Mouse (Mus musculus): Measurements from ENCODE around the gene Plekhf1. TPM values are rescaled to one million over a fixed set of nuclear protein-coding genes. Genes with fewer than 3 reads are reported as not detected.

Gene Plekhf1
- total and polyA plus RNA-seq, 2 experiments from 2014 or later = 0.54 to 0.86 TPM

DNA sequence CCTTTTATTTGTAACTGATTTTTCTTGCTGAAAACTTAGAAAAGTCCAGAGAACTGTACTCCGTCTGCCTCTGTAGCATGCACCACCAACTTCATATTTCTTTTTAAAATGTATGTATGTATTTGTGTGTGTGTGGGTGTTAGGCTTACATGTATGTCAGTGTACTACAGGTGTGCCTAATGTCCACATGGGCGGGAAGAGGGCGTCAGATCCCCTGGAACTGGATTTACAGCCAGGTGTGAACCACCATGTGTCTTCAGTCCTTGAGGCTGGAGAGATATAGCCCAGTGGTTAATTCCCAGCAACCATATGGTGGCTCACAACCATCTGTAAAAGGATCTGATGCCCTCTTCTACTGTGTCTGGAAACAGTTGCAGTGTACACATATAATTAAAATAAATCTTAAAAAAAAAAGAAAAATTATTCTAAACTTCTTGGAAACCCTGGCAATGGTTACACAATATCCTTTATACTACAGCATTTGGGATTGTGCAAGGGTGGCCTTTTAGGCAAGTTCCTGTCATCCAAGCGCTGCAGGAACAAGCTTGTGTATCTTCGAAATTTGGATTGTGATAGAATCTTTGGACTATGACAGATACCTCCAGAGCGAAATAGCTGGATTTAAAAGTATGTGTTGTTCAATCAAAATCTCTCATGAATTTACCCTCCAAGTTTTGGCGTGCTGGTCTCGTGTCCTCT is 27.8 kb downstream of the Plekhf1 start:
- Histone ChIP-seq H3K36me3 (ENCODE audit: insufficient read depth) (0 out of 2 replicates have a peak, but pooled peaks cover 3% of the 10 kb centered on the region), H3K27ac (ENCODE audit: low read depth, low read length) (peak overlapping the region; percentile 78), H3K4me3 (ENCODE audit: low read depth, low read length) (peak overlapping the region; percentile 37), H3K4me1 (ENCODE audit: insufficient read depth) (peaks cover 3% of the 10 kb centered on the region; the same call in 1 of the 2 replicates), H3K9ac (peak overlapping the region; percentile 55), H3K9me3 (ENCODE audit: low read length) (no peaks in the 10 kb centered on the region), H3K27me3 (ENCODE audit: insufficient read depth, low read length) (no peaks in the 10 kb centered on the region), H3K4me2 (ENCODE audit: low read depth) (peak overlapping the region; percentile 63)
- DNase-seq (no peak), ATAC-seq (peak; percentile 1; the same call in 1 of the 2 replicates)
- no peak for TF ChIP-seq CTCF (IDR thresholded peaks at IDR 0.05; ENCODE audit: low read depth)
- WGBS = 66% methylated on average over 8 of the region's 8 CpGs

DNA sequence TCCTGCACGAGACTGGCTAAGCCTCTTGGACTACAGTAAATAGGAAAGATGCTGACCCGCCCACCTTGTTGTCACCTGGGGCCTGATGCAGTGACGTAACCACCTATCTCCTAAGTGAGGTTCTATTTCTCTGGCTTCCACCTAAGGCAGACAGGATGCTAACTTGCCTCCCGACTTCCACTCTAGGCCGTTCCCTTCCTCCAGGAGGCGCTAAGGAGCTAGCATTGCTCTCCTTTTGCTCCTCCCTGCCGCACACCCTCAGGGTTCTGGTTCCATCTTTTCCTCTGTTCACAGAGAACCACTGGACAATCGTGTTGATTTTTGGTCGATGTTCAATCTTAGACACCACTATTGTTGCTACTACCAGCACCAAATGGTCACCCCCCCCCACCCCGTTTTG is 36.2 kb downstream of the Plekhf1 start:
- Histone ChIP-seq H3K9ac (no peak overlapping the region), H3K4me2 (ENCODE audit: low read depth) (no peak overlapping the region), H3K27ac (ENCODE audit: low read depth, low read length) (no peak overlapping the region), H3K9me3 (ENCODE audit: low read length) (no peaks in the 10 kb centered on the region), H3K4me3 (ENCODE audit: low read depth, low read length) (no peak overlapping the region), H3K27me3 (ENCODE audit: insufficient read depth, low read length) (no peaks in the 10 kb centered on the region), H3K36me3 (ENCODE audit: insufficient read depth) (no peaks in the 10 kb centered on the region), H3K4me1 (ENCODE audit: insufficient read depth) (no peaks in the 10 kb centered on the region)
- DNase-seq (no peak), ATAC-seq (0 out of 2 replicates have a peak, but pooled peaks have one; percentile 18)
- peak; percentile 38; the same call in 1 of the 2 replicates for TF ChIP-seq CTCF (IDR thresholded peaks at IDR 0.05; ENCODE audit: low read depth)
- 47% methylated on average over 10 of the region's 10 CpGs for WGBS

DNA sequence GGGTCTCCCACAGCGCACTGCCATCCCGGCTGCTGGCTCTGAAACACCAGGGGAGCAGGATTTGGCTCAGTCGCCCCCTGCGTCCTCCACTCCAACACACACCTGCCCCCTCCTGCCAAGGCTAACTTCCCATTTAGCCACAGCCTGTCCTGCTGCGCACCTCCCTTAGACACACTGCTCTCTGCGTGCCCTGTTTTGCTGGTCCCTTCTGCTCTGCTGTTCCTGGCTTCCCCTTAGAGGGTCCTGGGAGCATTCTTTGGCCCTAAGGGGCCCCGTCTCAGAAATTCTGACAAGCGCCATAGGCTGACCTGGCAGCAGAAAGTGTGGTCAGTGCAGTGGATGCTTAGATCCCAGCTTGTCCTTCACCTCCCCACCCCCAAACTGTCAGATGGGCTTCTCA is 36.7 kb downstream of the Plekhf1 start:
- H3K4me3 ChIP-seq (ENCODE audit: low read depth, low read length) = no peak overlapping the region
- H3K4me2 ChIP-seq (ENCODE audit: low read depth) = no peak overlapping the region
- TF ChIP-seq CTCF (IDR thresholded peaks at IDR 0.05; ENCODE audit: low read depth) = no peak
- DNase-seq (no peak), ATAC-seq (no peak)
- no peaks in the 10 kb centered on the region for H3K4me1 ChIP-seq (ENCODE audit: insufficient read depth)
- no peaks in the 10 kb centered on the region for H3K27me3 ChIP-seq (ENCODE audit: insufficient read depth, low read length)
- no peaks in the 10 kb centered on the region for H3K36me3 ChIP-seq (ENCODE audit: insufficient read depth)
- no peak overlapping the region for H3K9ac ChIP-seq
- no peaks in the 10 kb centered on the region for H3K9me3 ChIP-seq (ENCODE audit: low read length)
- 69% methylated on average over 8 of the region's 8 CpGs for WGBS
- no peak overlapping the region for H3K27ac ChIP-seq (ENCODE audit: low read depth, low read length)

DNA sequence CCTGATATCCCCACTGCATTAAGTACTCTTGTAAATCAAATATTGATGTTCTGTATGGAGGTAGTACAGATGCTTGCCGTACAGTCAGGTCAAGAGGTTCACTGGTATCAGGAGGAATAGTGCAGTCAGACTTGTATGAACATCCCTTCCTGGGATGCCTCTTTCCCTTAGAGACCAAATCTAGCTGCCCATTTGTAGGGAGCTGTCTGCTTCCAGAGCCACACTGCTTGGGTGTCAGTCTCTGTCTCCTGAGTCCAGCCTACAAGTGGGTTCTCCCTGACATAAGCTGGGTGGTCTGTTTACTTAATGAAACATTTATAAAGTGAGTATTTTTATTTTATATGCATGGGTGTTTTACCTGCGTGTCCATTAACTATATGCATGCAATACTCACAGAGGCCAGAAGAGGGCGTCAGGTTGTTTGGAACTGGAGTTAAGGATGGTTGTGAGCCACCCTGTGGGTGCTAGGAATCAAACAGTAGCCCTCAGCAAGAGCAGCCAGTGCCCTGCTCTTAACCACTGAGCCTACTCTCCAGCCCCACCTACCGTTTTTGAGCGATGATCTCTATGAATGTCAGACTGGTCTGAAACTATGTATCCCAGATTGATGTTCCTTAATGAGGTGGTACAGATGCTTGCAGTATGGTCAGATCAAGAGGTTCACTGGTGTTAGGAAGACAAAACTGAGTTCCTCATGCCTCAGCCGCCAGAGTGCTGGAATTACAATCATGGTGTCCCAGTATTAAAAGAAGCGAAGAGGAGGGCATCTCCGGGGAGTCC is 37.6 kb downstream of the Plekhf1 start:
- ATAC-seq = no peak
- Histone ChIP-seq H3K4me1 (ENCODE audit: insufficient read depth) (no peaks in the 10 kb centered on the region), H3K27me3 (ENCODE audit: insufficient read depth, low read length) (no peaks in the 10 kb centered on the region), H3K4me2 (ENCODE audit: low read depth) (no peak overlapping the region), H3K4me3 (ENCODE audit: low read depth, low read length) (no peak overlapping the region), H3K9ac (no peak overlapping the region), H3K27ac (ENCODE audit: low read depth, low read length) (no peak overlapping the region), H3K9me3 (ENCODE audit: low read length) (no peaks in the 10 kb centered on the region), H3K36me3 (ENCODE audit: insufficient read depth) (no peaks in the 10 kb centered on the region)
- peak; percentile 37 for TF ChIP-seq CTCF (IDR thresholded peaks at IDR 0.05; ENCODE audit: low read depth)
- WGBS = 92% methylated on average over 8 of the region's 8 CpGs
- no peak for DNase-seq

DNA sequence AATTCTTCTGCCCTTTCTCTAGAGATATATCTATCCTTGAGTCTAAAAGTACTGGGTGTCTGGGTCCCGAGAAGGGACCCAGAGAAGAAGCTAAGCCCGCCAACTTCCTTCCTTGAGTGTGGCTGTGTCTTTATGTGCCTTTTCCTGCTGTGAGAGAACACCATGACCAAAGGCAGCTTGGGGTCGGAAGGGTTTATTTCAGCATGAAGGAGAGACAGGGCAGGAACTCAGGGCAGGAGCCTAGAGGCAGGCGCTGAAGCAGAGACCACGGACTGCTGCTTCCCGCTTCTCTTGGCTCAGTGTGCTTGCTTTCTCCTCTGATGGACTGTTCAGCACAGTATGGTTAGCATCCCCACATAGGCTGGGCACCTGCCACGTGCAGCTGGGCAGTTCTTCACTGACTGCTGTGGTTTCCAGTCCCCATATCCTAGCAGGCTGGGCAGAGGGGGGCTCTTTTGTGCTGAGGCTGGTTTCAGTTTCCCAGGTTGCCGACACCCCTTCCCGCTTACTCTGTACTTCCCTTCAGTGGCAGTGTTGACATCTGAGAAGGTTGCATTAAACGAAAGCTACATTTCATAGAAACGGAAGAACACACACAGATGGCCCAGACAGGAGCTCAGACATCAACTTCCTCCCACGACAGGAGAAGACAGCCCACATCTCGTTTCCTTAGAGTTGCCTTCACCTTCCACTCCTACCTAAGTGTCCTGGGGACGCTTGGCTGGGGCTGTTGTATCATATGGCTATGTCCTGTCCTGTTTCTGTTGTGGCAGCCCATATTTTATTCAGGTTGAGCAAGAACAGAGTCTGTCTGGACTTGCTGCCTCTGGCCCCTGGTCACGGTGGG is 38.5 kb downstream of the Plekhf1 start:
- 83% methylated on average over 15 of the region's 15 CpGs for WGBS
- H3K36me3 ChIP-seq (ENCODE audit: insufficient read depth) = no peaks in the 10 kb centered on the region
- no peak overlapping the region for H3K27ac ChIP-seq (ENCODE audit: low read depth, low read length)
- no peak overlapping the region for H3K4me2 ChIP-seq (ENCODE audit: low read depth)
- no peak for ATAC-seq
- TF ChIP-seq CTCF (IDR thresholded peaks at IDR 0.05; ENCODE audit: low read depth) = no peak
- no peak overlapping the region for H3K9ac ChIP-seq
- 0 out of 2 replicates have a peak, but pooled peaks cover 1% of the 10 kb centered on the region for H3K4me1 ChIP-seq (ENCODE audit: insufficient read depth)
- no peaks in the 10 kb centered on the region for H3K27me3 ChIP-seq (ENCODE audit: insufficient read depth, low read length)
- no peak for DNase-seq
- no peak overlapping the region for H3K4me3 ChIP-seq (ENCODE audit: low read depth, low read length)
- no peaks in the 10 kb centered on the region for H3K9me3 ChIP-seq (ENCODE audit: low read length)

DNA sequence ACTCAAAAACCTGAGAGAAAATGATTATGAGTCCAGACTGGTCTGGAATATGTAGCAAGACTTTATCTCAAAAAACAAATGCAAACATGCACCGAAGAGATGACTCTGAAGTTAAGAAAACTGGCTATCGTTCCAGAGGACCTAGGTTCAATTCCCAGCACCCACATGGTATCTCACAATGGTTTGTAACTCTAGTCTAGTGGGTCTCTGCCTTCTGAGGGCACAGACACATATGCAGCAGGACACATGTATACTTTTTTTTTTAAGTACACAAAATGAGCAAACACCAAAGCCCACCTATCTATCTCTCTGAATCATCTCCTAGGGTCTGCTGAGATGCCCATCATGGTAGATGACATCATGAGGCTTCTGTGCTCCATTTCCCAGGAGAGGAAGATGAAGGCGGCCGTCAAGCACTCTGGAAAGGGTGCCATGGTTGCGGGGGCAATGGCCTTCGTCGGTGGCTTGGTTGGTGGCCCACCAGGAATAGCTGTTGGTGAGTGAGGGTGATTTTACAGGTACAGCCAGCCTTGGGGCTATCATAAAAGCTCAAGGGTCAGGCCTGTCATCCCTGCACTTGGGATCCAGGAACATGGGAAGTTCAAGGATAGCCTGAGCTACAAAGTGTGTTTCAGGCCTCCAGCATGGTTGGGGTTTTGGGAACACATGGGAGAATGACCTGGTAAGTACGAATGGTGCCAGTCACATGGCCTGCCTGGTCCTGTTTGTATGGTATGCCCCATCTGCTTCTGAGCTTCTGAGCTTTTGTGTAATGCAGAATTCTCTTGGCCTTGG is 39.3 kb downstream of the Plekhf1 start:
- no peak overlapping the region for H3K27ac ChIP-seq (ENCODE audit: low read depth, low read length)
- H3K36me3 ChIP-seq (ENCODE audit: insufficient read depth) = no peaks in the 10 kb centered on the region
- H3K9ac ChIP-seq = no peak overlapping the region
- H3K4me1 ChIP-seq (ENCODE audit: insufficient read depth) = 0 out of 2 replicates have a peak, but pooled peaks cover 5% of the 10 kb centered on the region
- WGBS = 92% methylated on average over 8 of the region's 8 CpGs
- ATAC-seq (no peak), DNase-seq (no peak)
- H3K4me3 ChIP-seq (ENCODE audit: low read depth, low read length) = no peak overlapping the region
- H3K27me3 ChIP-seq (ENCODE audit: insufficient read depth, low read length) = no peaks in the 10 kb centered on the region
- no peak for TF ChIP-seq CTCF (IDR thresholded peaks at IDR 0.05; ENCODE audit: low read depth)
- no peak overlapping the region for H3K4me2 ChIP-seq (ENCODE audit: low read depth)
- no peaks in the 10 kb centered on the region for H3K9me3 ChIP-seq (ENCODE audit: low read length)

Data from forebrain, postnatal 0 days (tissue).